Mouse (Mus musculus) stomach, embryonic 14.5 days (tissue): Measurements from ENCODE around the gene Nfe2. TPM values are rescaled to one million over a fixed set of nuclear protein-coding genes. Genes with fewer than 3 reads are reported as not detected.

Experiments used
- ATAC-seq: fragments of 200-750 bp; cut with Nextera tagmentation; 2 replicates; pipeline ENCODE4 v1.8.0; 2017; ENCODE audit warnings: low read depth, moderate TSS enrichment; ENCODE audit not compliant: insufficient number of reproducible peaks, insufficient read depth, low FRiP score
- H3K27ac ChIP-seq: fragments of 300-500 bp; sonication (generic); 2 replicates; pipeline ENCODE4 v1.5.1; 2014; ENCODE audit warnings: mild to moderate bottlenecking, low read length, moderate library complexity, mixed read lengths
- H3K27me3 ChIP-seq: fragments of 300-500 bp; sonication (generic); 2 replicates; pipeline ENCODE4 v1.6.1; 2014; ENCODE audit warnings: low read length, control low read depth, mixed read lengths; ENCODE audit not compliant: control insufficient read depth, insufficient read depth
- H3K36me3 ChIP-seq: fragments of 300-500 bp; sonication (generic); 2 replicates; pipeline ENCODE4 v1.6.1; 2014; ENCODE audit warnings: mild to moderate bottlenecking, control low read depth, low read length, moderate library complexity, mixed read lengths; ENCODE audit not compliant: control insufficient read depth, insufficient read depth
- H3K4me1 ChIP-seq: fragments of 300-500 bp; sonication (generic); 2 replicates; pipeline ENCODE4 v1.6.1; 2014; ENCODE audit warnings: low read length, control low read depth, mixed read lengths; ENCODE audit not compliant: control insufficient read depth, insufficient read depth
- H3K4me2 ChIP-seq: fragments of 300-500 bp; sonication (generic); replicated peaks from 2 replicates; pipeline ENCODE4 v1.6.1; 2014; ENCODE audit warnings: low read depth, low read length, control low read depth
- H3K4me3 ChIP-seq: fragments of 300-500 bp; sonication (generic); 2 replicates; pipeline ENCODE4 v1.5.1; 2014; ENCODE audit warnings: low read depth, low read length, control low read depth
- H3K9ac ChIP-seq: fragments of 300-500 bp; sonication (generic); replicated peaks from 2 replicates; pipeline ENCODE4 v1.6.1; 2014; ENCODE audit warnings: low read depth, mild to moderate bottlenecking, control low read depth, low read length, moderate library complexity, mixed read lengths
- H3K9me3 ChIP-seq: fragments of 300-500 bp; sonication (generic); 2 replicates; pipeline ENCODE4 v1.6.1; 2016; ENCODE audit warnings: low read depth, low read length, control low read depth; ENCODE audit not compliant: control insufficient read depth
- WGBS: fragments of 180-500 bp; shearing (Covaris S2); extraction: QIAGEN DNeasy Blood & Tissue Kit; methylation state at CpG from one replicate; pipeline ENCODE4 v1.1.7; 2014; 5-methylcytosine and 5-hydroxymethylcytosine counted together
- polyA plus RNA-seq: library from polyadenylated mRNA; unstranded; fragments of >200 nt; fragmentation: Nextera tagmentation; extraction: Ambion mirVana; gene quantifications from 2 replicates; pipeline ENCODE4 v1.2.1, GENCODE M21; 2014

Gene Nfe2
- polyA plus RNA-seq, 1 experiment from 2014 or later = 2.0 TPM

- H3K27ac ChIP-seq = 0 out of 2 replicates have a peak overlapping the region, but pooled peaks have one; percentile 1
- no peaks in the 10 kb centered on the region for H3K27me3 ChIP-seq
- H3K4me3 ChIP-seq = no peak overlapping the region
- peaks cover 26% of the 10 kb centered on the region for H3K4me1 ChIP-seq
- H3K9ac ChIP-seq = no peak overlapping the region
- H3K9me3 ChIP-seq = no peaks in the 10 kb centered on the region
- peaks cover 49% of the 10 kb centered on the region for H3K36me3 ChIP-seq
- no peak overlapping the region for H3K4me2 ChIP-seq
- no peak for ATAC-seq
- 16% methylated on average over 5 of the region's 5 CpGs for WGBS
These were observed 37.6 kb upstream of the Nfe2 start for GRCm38 (mm10) chr15:103295851-103296250.

GRCm38 (mm10) chr15:103294649-103295048 is 36.4 kb upstream of the Nfe2 start:
- peaks cover 58% of the 10 kb centered on the region for H3K36me3 ChIP-seq

GRCm38 (mm10) chr15:103293375-103293774 is 35.2 kb upstream of the Nfe2 start:
- no peak overlapping the region for H3K9ac ChIP-seq
- no peak overlapping the region for H3K4me2 ChIP-seq
- no peak overlapping the region for H3K27ac ChIP-seq
- 95% methylated on average over 2 of the region's 2 CpGs for WGBS
- H3K4me3 ChIP-seq = no peak overlapping the region
- no peaks in the 10 kb centered on the region for H3K9me3 ChIP-seq
- ATAC-seq = no peak
- no peaks in the 10 kb centered on the region for H3K27me3 ChIP-seq
- peaks cover 59% of the 10 kb centered on the region for H3K36me3 ChIP-seq
- 0 out of 2 replicates have a peak, but pooled peaks cover 5% of the 10 kb centered on the region for H3K4me1 ChIP-seq

More at GRCm38 (mm10) chr15:103294649-103295048, 36.4 kb upstream of the Nfe2 start:
- Histone ChIP-seq H3K9ac (no peak overlapping the region), H3K27me3 (no peaks in the 10 kb centered on the region), H3K4me2 (no peak overlapping the region), H3K4me1 (peaks cover 14% of the 10 kb centered on the region), H3K4me3 (no peak overlapping the region), H3K9me3 (no peaks in the 10 kb centered on the region), H3K27ac (no peak overlapping the region)
- WGBS = 82% methylated on average over 2 of the region's 2 CpGs
- ATAC-seq = no peak

- no peaks in the 10 kb centered on the region for H3K9me3 ChIP-seq
- H3K36me3 ChIP-seq = peaks cover 54% of the 10 kb centered on the region
- no peak overlapping the region for H3K4me3 ChIP-seq
- H3K4me2 ChIP-seq = no peak overlapping the region
- H3K27ac ChIP-seq = no peak overlapping the region
- 92% methylated on average over 4 of the region's 4 CpGs for WGBS
- no peaks in the 10 kb centered on the region for H3K27me3 ChIP-seq
- H3K4me1 ChIP-seq = 0 out of 2 replicates have a peak, but pooled peaks cover 5% of the 10 kb centered on the region
- ATAC-seq = no peak
- no peak overlapping the region for H3K9ac ChIP-seq
These were observed 34.6 kb upstream of the Nfe2 start for GRCm38 (mm10) chr15:103292673-103293345.

- Histone ChIP-seq H3K27me3 (no peaks in the 10 kb centered on the region), H3K9ac (no peak overlapping the region), H3K9me3 (no peaks in the 10 kb centered on the region), H3K4me1 (peaks cover 8% of the 10 kb centered on the region; the same call in 1 of the 2 replicates), H3K36me3 (peaks cover 42% of the 10 kb centered on the region), H3K27ac (no peak overlapping the region), H3K4me3 (no peak overlapping the region), H3K4me2 (no peak overlapping the region)
- 69% methylated on average over 9 of the region's 9 CpGs for WGBS
- ATAC-seq = no peak
These were observed 32.6 kb upstream of the Nfe2 start for GRCm38 (mm10) chr15:103290843-103291242.

- Histone ChIP-seq H3K27me3 (no peaks in the 10 kb centered on the region), H3K9me3 (no peaks in the 10 kb centered on the region), H3K9ac (no peak overlapping the region), H3K36me3 (peaks cover 42% of the 10 kb centered on the region), H3K27ac (no peak overlapping the region), H3K4me2 (no peak overlapping the region), H3K4me1 (peaks cover 8% of the 10 kb centered on the region; the same call in 1 of the 2 replicates), H3K4me3 (no peak overlapping the region)
- 66% methylated on average over 6 of the region's 6 CpGs for WGBS
- ATAC-seq = no peak
These were observed 32.2 kb upstream of the Nfe2 start for GRCm38 (mm10) chr15:103290417-103290816.

- Histone ChIP-seq H3K36me3 (peaks cover 38% of the 10 kb centered on the region), H3K27me3 (no peaks in the 10 kb centered on the region), H3K9me3 (no peaks in the 10 kb centered on the region), H3K4me1 (peaks cover 16% of the 10 kb centered on the region; the same call in 1 of the 2 replicates), H3K27ac (no peak overlapping the region), H3K4me3 (no peak overlapping the region), H3K4me2 (no peak overlapping the region), H3K9ac (no peak overlapping the region)
- WGBS = 39% methylated on average over 5 of the region's 5 CpGs
- no peak for ATAC-seq
These were observed 31.4 kb upstream of the Nfe2 start for GRCm38 (mm10) chr15:103289600-103289999.

GRCm38 (mm10) chr15:103285778-103286417 is 27.7 kb upstream of the Nfe2 start:
- Histone ChIP-seq H3K4me3 (no peak overlapping the region), H3K9me3 (no peaks in the 10 kb centered on the region), H3K36me3 (peaks cover 17% of the 10 kb centered on the region; the same call in 1 of the 2 replicates), H3K27me3 (no peaks in the 10 kb centered on the region), H3K4me1 (peaks cover 17% of the 10 kb centered on the region; the same call in 1 of the 2 replicates), H3K27ac (0 out of 2 replicates have a peak overlapping the region, but pooled peaks have one; percentile 44), H3K9ac (no peak overlapping the region), H3K4me2 (no peak overlapping the region)
- ATAC-seq = no peak
- WGBS = 73% methylated on average over 1 of the region's 1 CpGs
